Mouse (Mus musculus) embryonic fibroblast, embryonic 13.5 days (primary cell): Measurements from ENCODE around the gene Ccnjl.

ENCODE experiments used
- CTCF ChIP-seq: IDR thresholded peaks from 2 replicates; pipeline ENCODE4 v1.5.1; 2011; ENCODE audit warnings: mild to moderate bottlenecking, control low read depth, low read length, moderate library complexity, borderline replicate concordance; ENCODE audit not compliant: insufficient read depth
- POLR2A ChIP-seq: IDR thresholded peaks from 2 replicates; pipeline ENCODE4 v1.6.1; 2011; ENCODE audit warnings: low read depth, mild to moderate bottlenecking, control low read depth, low read length, moderate library complexity

GRCm38 (mm10) chr11:43551756-43552155 lies 23.2 kb downstream of the Ccnjl start:
- TF ChIP-seq POLR2A (no peak), CTCF (no peak)
